31 mouse cellular contexts compared by ENCODE assay signal in the genomic region with DNA sequence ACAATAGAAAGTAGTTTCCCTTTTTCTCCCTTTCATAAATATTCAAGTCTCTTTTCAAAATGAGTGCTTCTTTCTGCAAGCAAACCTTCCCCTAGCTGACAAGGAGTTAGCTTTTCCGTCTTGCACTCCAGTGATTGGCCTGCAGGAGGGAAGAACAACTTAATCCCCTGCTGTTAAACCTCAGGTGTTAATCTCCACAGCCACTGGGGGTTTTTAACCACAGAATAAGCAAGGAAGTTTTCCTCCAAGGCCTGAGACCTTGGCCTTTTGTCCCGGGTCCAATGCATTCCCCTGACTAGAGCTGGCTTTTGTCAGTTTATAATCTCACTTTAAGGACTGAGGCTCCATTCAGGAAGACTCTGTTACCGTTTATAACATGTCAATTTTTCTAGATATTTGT.
A peak's percentile ranks its signal among the peaks of the same experiment; 100 is the strongest.
DNase-seq lines count a peak whose midpoint lies in the region; ATAC-seq lines count a peak whose summit lies in the region.
"Had no signal": no experiment of that assay in that cellular context is flagged by ENCODE, and none has a peak within 500 bp of the region (broad histone marks: within the 10 kb centered on the region; RNA-seq: fewer than 3 reads in every experiment).

No protein-coding gene starts in this region.

- WGBS in limb, embryonic 11.5 days = 13% methylated on average over 3 of the region's 3 CpGs
- 10% methylated on average over 3 of the region's 3 CpGs for WGBS in limb, embryonic 10.5 days
- 10% methylated on average over 3 of the region's 3 CpGs for whole genome bisulfite sequencing in midbrain, embryonic 16.5 days

- no peak overlapping the region for H3K4me3 ChIP-seq in limb, embryonic 11.5 days (ENCODE audit: low read depth, low read length)
- no peak overlapping the region for H3K4me3 ChIP-seq in limb, embryonic 10.5 days
- H3K4me3 ChIP-seq in midbrain, embryonic 16.5 days (ENCODE audit: low read depth, low read length) = no peak overlapping the region
- H3K4me3 ChIP-seq: embryonic facial prominence, embryonic 13.5 days; forebrain, embryonic 12.5 days; liver, embryonic 12.5 days had no signal

- peak; percentile 10 for DNase-seq in embryo, embryonic 10 days (ENCODE audit: low spot score)
- DNase-seq in embryo, embryonic 9.5 days (ENCODE audit: extremely low spot score) = no peak
- peak; percentile 23 for DNase-seq in limb, embryonic 11.5 days (ENCODE audit: low spot score)
- DNase-seq in limb, embryonic 10.5 days (ENCODE audit: low spot score) = no peak
- DNase-seq in R1 (ENCODE audit: low read depth, low spot score) = peak; percentile 92
- no peak for DNase-seq in thymus, adult 18-20 months
- DNase-seq in retina, postnatal 1 day = no peak
- DNase-seq: adrenal gland, adult 2 months; adrenal gland, postnatal 36 days; cerebellum, adult 2 months; cerebellum, postnatal 14 days; forebrain, postnatal 0 days; gastrocnemius, postnatal 10 days; kidney, adult 9 months; kidney, postnatal 10 days; lung, adult 18-20 months; right cerebral cortex, adult 18-20 months; spleen, adult 18-20 months; thymus, adult 2 months; thymus, postnatal 36 days had no signal

- H3K9me3 ChIP-seq in limb, embryonic 11.5 days (ENCODE audit: control insufficient read depth, low read length) = no peaks in the 10 kb centered on the region
- no peaks in the 10 kb centered on the region for H3K9me3 ChIP-seq in limb, embryonic 10.5 days (replicated peaks)
- no peaks in the 10 kb centered on the region for H3K9me3 ChIP-seq in midbrain, embryonic 16.5 days (replicated peaks; ENCODE audit: control insufficient read depth, low read length, poor library complexity, severe bottlenecking)
- H3K9me3 ChIP-seq: embryonic facial prominence, embryonic 13.5 days; forebrain, embryonic 12.5 days; liver, embryonic 12.5 days had no signal

- H3K9ac ChIP-seq in limb, embryonic 11.5 days (ENCODE audit: low read length) = no peak overlapping the region
- H3K9ac ChIP-seq in midbrain, embryonic 16.5 days (ENCODE audit: low read depth, low read length) = no peak overlapping the region
- H3K9ac ChIP-seq: embryonic facial prominence, embryonic 13.5 days; forebrain, embryonic 12.5 days; forebrain, postnatal 0 days; liver, embryonic 12.5 days had no signal

- H3K36me3 ChIP-seq in limb, embryonic 11.5 days (ENCODE audit: control insufficient read depth, insufficient read depth, low read length) = no peaks in the 10 kb centered on the region
- no peaks in the 10 kb centered on the region for H3K36me3 ChIP-seq in limb, embryonic 10.5 days
- no peaks in the 10 kb centered on the region for H3K36me3 ChIP-seq in midbrain, embryonic 16.5 days (ENCODE audit: control insufficient read depth, insufficient read depth, low read length)
- H3K36me3 ChIP-seq: embryonic facial prominence, embryonic 13.5 days; forebrain, embryonic 12.5 days; liver, embryonic 12.5 days had no signal

- ATAC-seq in limb, embryonic 11.5 days (ENCODE audit: insufficient number of reproducible peaks, low FRiP score, low TSS enrichment, low read depth) = no peak
- 0 out of 2 replicates have a peak, but pooled peaks have one; percentile 25 for ATAC-seq in midbrain, embryonic 16.5 days
- ATAC-seq: activated CD4-positive, CD25-positive, alpha-beta regulatory T cell, adult 4 months; forebrain, postnatal 0 days; hindbrain, embryonic 16.5 days; intestine, postnatal 0 days; liver, embryonic 12.5 days; lung, postnatal 0 days; Patski had no signal

- no peaks in the 10 kb centered on the region for H3K27me3 ChIP-seq in limb, embryonic 11.5 days (ENCODE audit: control insufficient read depth, insufficient read depth, low read length)
- H3K27me3 ChIP-seq in limb, embryonic 10.5 days (ENCODE audit: low read depth, poor library complexity, severe bottlenecking) = peaks cover 11% of the 10 kb centered on the region; the same call in 1 of the 2 replicates
- H3K27me3 ChIP-seq in midbrain, embryonic 16.5 days (ENCODE audit: control insufficient read depth, insufficient read depth, low read depth, low read length) = no peaks in the 10 kb centered on the region
- H3K27me3 ChIP-seq: CH12.LX; embryonic facial prominence, embryonic 13.5 days; forebrain, embryonic 12.5 days; liver, embryonic 12.5 days had no signal

- H3K4me2 ChIP-seq in limb, embryonic 11.5 days (ENCODE audit: low read depth, severe bottlenecking) = no peak overlapping the region
- no peak overlapping the region for H3K4me2 ChIP-seq in midbrain, embryonic 16.5 days (ENCODE audit: low read length)
- H3K4me2 ChIP-seq: embryonic facial prominence, embryonic 13.5 days; forebrain, embryonic 12.5 days; liver, embryonic 12.5 days had no signal

- H3K4me1 ChIP-seq in limb, embryonic 11.5 days (ENCODE audit: control insufficient read depth, insufficient read depth, low read length) = peaks cover 4% of the 10 kb centered on the region; the same call in 1 of the 2 replicates
- H3K4me1 ChIP-seq in limb, embryonic 10.5 days = peaks cover 18% of the 10 kb centered on the region
- H3K4me1 ChIP-seq in midbrain, embryonic 16.5 days (ENCODE audit: control insufficient read depth, insufficient read depth, low read length) = no peaks in the 10 kb centered on the region
- H3K4me1 ChIP-seq: embryonic facial prominence, embryonic 13.5 days; liver, embryonic 12.5 days had no signal

- no peak overlapping the region for H3K27ac ChIP-seq in limb, embryonic 11.5 days (replicated peaks; ENCODE audit: low read depth, low read length)
- no peak overlapping the region for H3K27ac ChIP-seq in limb, embryonic 10.5 days
- no peak overlapping the region for H3K27ac ChIP-seq in midbrain, embryonic 16.5 days (ENCODE audit: low read length)
- H3K27ac ChIP-seq: embryonic facial prominence, embryonic 13.5 days; forebrain, embryonic 12.5 days; liver, embryonic 12.5 days; macrophage had no signal

Comparison
In these comparisons a context has a peak if more than half of its experiments do, and no peak if none do; other contexts are left out.
1. DNase-seq: peak in embryo, embryonic 10 days (single experiment), limb, embryonic 11.5 days (single experiment) and R1 (single experiment); none in embryo, embryonic 9.5 days (single experiment), limb, embryonic 10.5 days (single experiment), thymus, adult 18-20 months (0 of 2) and retina, postnatal 1 day (single experiment).